Mouse (Mus musculus): ENCODE measurements around the gene Spef1. TPM values are rescaled to one million over a fixed set of nuclear protein-coding genes. Genes with fewer than 3 reads are reported as not detected.
A peak's percentile ranks its signal among the peaks of the same experiment; 100 is the strongest.

Gene Spef1
- polyA plus RNA-seq, 1 experiment from 2014 or later = 2.4 TPM

- Histone ChIP-seq H3K9ac (ENCODE audit: low read length) (no peak overlapping the region), H3K36me3 (ENCODE audit: control insufficient read depth, insufficient read depth, low read length) (0 out of 2 replicates have a peak, but pooled peaks cover 6% of the 10 kb centered on the region), H3K27ac (replicated peaks in 1 of 2; ENCODE audit: control insufficient read depth in 1 of 2, insufficient read depth in 1 of 2, low read depth in 2 of 2, low read length in 2 of 2) (no peak overlapping the region), H3K27me3 (ENCODE audit: control insufficient read depth, insufficient read depth, low read length) (no peaks in the 10 kb centered on the region), H3K9me3 (ENCODE audit: control insufficient read depth, low read length) (no peaks in the 10 kb centered on the region), H3K4me3 (ENCODE audit: control insufficient read depth in 1 of 2, insufficient read depth in 1 of 2, low read depth in 1 of 2, low read length in 2 of 2) (no peak overlapping the region), H3K4me1 (ENCODE audit: control insufficient read depth in 2 of 2, insufficient read depth in 2 of 2, low read length in 2 of 2) (peaks cover 11% of the 10 kb centered on the region in 2 experiments), H3K4me2 (ENCODE audit: low read length) (0 out of 2 replicates have a peak overlapping the region, but pooled peaks have one; percentile 11)
- 80% methylated on average over 6 of the region's 6 CpGs for WGBS
- no peak for ATAC-seq (ENCODE audit: insufficient number of reproducible peaks, insufficient read depth, low FRiP score, low read depth)
These were observed 16.8 kb upstream of the Spef1 start for GRCm38 (mm10) chr2:131203816-131204409.

GRCm38 (mm10) chr2:131201262-131201661 lies 14.2 kb upstream of the Spef1 start:
- ATAC-seq (ENCODE audit: insufficient number of reproducible peaks, insufficient read depth, low FRiP score, low read depth) = no peak
- no peak overlapping the region for H3K4me2 ChIP-seq (ENCODE audit: low read length)
- no peaks in the 10 kb centered on the region for H3K9me3 ChIP-seq (ENCODE audit: control insufficient read depth, low read length)
- H3K27ac ChIP-seq (replicated peaks in 1 of 2; ENCODE audit: control insufficient read depth in 1 of 2, insufficient read depth in 1 of 2, low read depth in 2 of 2, low read length in 2 of 2) = no peak overlapping the region
- H3K9ac ChIP-seq (ENCODE audit: low read length) = no peak overlapping the region
- H3K4me1 ChIP-seq (ENCODE audit: control insufficient read depth in 2 of 2, insufficient read depth in 2 of 2, low read length in 2 of 2) = peaks cover 11% of the 10 kb centered on the region in 2 experiments
- H3K27me3 ChIP-seq (ENCODE audit: control insufficient read depth, insufficient read depth, low read length) = no peaks in the 10 kb centered on the region
- WGBS = 80% methylated on average over 3 of the region's 3 CpGs
- H3K36me3 ChIP-seq (ENCODE audit: control insufficient read depth, insufficient read depth, low read length) = peaks cover 26% of the 10 kb centered on the region
- no peak overlapping the region for H3K4me3 ChIP-seq (ENCODE audit: control insufficient read depth in 1 of 2, insufficient read depth in 1 of 2, low read depth in 1 of 2, low read length in 2 of 2)

- Histone ChIP-seq H3K4me1 (ENCODE audit: control insufficient read depth in 2 of 2, insufficient read depth in 2 of 2, low read length in 2 of 2) (peaks cover 10 to 11% of the 10 kb centered on the region in 2 experiments), H3K4me3 (ENCODE audit: control insufficient read depth in 1 of 2, insufficient read depth in 1 of 2, low read depth in 1 of 2, low read length in 2 of 2) (no peak overlapping the region), H3K27ac (replicated peaks in 1 of 2; ENCODE audit: control insufficient read depth in 1 of 2, insufficient read depth in 1 of 2, low read depth in 2 of 2, low read length in 2 of 2) (no peak overlapping the region), H3K9me3 (ENCODE audit: control insufficient read depth, low read length) (no peaks in the 10 kb centered on the region), H3K36me3 (ENCODE audit: control insufficient read depth, insufficient read depth, low read length) (peaks cover 28% of the 10 kb centered on the region), H3K27me3 (ENCODE audit: control insufficient read depth, insufficient read depth, low read length) (no peaks in the 10 kb centered on the region), H3K9ac (ENCODE audit: low read length) (no peak overlapping the region), H3K4me2 (ENCODE audit: low read length) (no peak overlapping the region)
- WGBS = 76% methylated on average over 2 of the region's 2 CpGs
- ATAC-seq (ENCODE audit: insufficient number of reproducible peaks, insufficient read depth, low FRiP score, low read depth) = no peak
These were observed 13.6 kb upstream of the Spef1 start for GRCm38 (mm10) chr2:131200710-131201109.

- H3K9ac ChIP-seq (ENCODE audit: low read length) = no peak overlapping the region
- no peak for ATAC-seq (ENCODE audit: insufficient number of reproducible peaks, insufficient read depth, low FRiP score, low read depth)
- H3K9me3 ChIP-seq (ENCODE audit: control insufficient read depth, low read length) = no peaks in the 10 kb centered on the region
- H3K4me1 ChIP-seq (ENCODE audit: control insufficient read depth in 2 of 2, insufficient read depth in 2 of 2, low read length in 2 of 2) = no peaks in the 10 kb centered on the region
- H3K4me2 ChIP-seq (ENCODE audit: low read length) = no peak overlapping the region
- H3K27ac ChIP-seq (replicated peaks in 1 of 2; ENCODE audit: control insufficient read depth in 1 of 2, insufficient read depth in 1 of 2, low read depth in 2 of 2, low read length in 2 of 2) = no peak overlapping the region
- 90% methylated on average over 16 of the region's 16 CpGs for WGBS
- H3K36me3 ChIP-seq (ENCODE audit: control insufficient read depth, insufficient read depth, low read length) = peaks cover 66% of the 10 kb centered on the region
- H3K27me3 ChIP-seq (ENCODE audit: control insufficient read depth, insufficient read depth, low read length) = no peaks in the 10 kb centered on the region
- H3K4me3 ChIP-seq (ENCODE audit: control insufficient read depth in 1 of 2, insufficient read depth in 1 of 2, low read depth in 1 of 2, low read length in 2 of 2) = no peak overlapping the region
These were observed 9.7 kb upstream of the Spef1 start for GRCm38 (mm10) chr2:131196606-131197316.

GRCm38 (mm10) chr2:131191005-131191390 lies 3.9 kb upstream of the Spef1 start:
- no peak overlapping the region for H3K27ac ChIP-seq (replicated peaks in 1 of 2; ENCODE audit: control insufficient read depth in 1 of 2, insufficient read depth in 1 of 2, low read depth in 2 of 2, low read length in 2 of 2)
- H3K4me2 ChIP-seq (ENCODE audit: low read length) = no peak overlapping the region

GRCm38 (mm10) chr2:131190344-131191004 lies 3.4 kb upstream of the Spef1 start:
- Histone ChIP-seq H3K27me3 (ENCODE audit: control insufficient read depth, insufficient read depth, low read length) (no peaks in the 10 kb centered on the region), H3K36me3 (ENCODE audit: control insufficient read depth, insufficient read depth, low read length) (peaks cover 58% of the 10 kb centered on the region), H3K4me3 (ENCODE audit: control insufficient read depth in 1 of 2, insufficient read depth in 1 of 2, low read depth in 1 of 2, low read length in 2 of 2) (no peak overlapping the region), H3K9me3 (ENCODE audit: control insufficient read depth, low read length) (no peaks in the 10 kb centered on the region), H3K9ac (ENCODE audit: low read length) (no peak overlapping the region), H3K4me2 (ENCODE audit: low read length) (no peak overlapping the region), H3K4me1 (ENCODE audit: control insufficient read depth in 2 of 2, insufficient read depth in 2 of 2, low read length in 2 of 2) (peaks cover 13 to 19% of the 10 kb centered on the region in 2 experiments), H3K27ac (replicated peaks in 1 of 2; ENCODE audit: control insufficient read depth in 1 of 2, insufficient read depth in 1 of 2, low read depth in 2 of 2, low read length in 2 of 2) (no peak overlapping the region)
- no peak for ATAC-seq (ENCODE audit: insufficient number of reproducible peaks, insufficient read depth, low FRiP score, low read depth)
- WGBS = 63% methylated on average over 10 of the region's 10 CpGs

More at GRCm38 (mm10) chr2:131191005-131191390, 3.9 kb upstream of the Spef1 start:
- H3K9ac ChIP-seq (ENCODE audit: low read length) = no peak overlapping the region
- peaks cover 9 to 14% of the 10 kb centered on the region in 2 experiments for H3K4me1 ChIP-seq (ENCODE audit: control insufficient read depth in 2 of 2, insufficient read depth in 2 of 2, low read length in 2 of 2)
- H3K27me3 ChIP-seq (ENCODE audit: control insufficient read depth, insufficient read depth, low read length) = no peaks in the 10 kb centered on the region
- no peak overlapping the region for H3K4me3 ChIP-seq (ENCODE audit: control insufficient read depth in 1 of 2, insufficient read depth in 1 of 2, low read depth in 1 of 2, low read length in 2 of 2)
- H3K36me3 ChIP-seq (ENCODE audit: control insufficient read depth, insufficient read depth, low read length) = peaks cover 63% of the 10 kb centered on the region
- H3K9me3 ChIP-seq (ENCODE audit: control insufficient read depth, low read length) = no peaks in the 10 kb centered on the region
- 76% methylated on average over 6 of the region's 7 CpGs for WGBS
- no peak for ATAC-seq (ENCODE audit: insufficient number of reproducible peaks, insufficient read depth, low FRiP score, low read depth)

GRCm38 (mm10) chr2:131189521-131190309 lies 2.6 kb upstream of the Spef1 start:
- peaks cover 51% of the 10 kb centered on the region for H3K36me3 ChIP-seq (ENCODE audit: control insufficient read depth, insufficient read depth, low read length)
- no peak for ATAC-seq (ENCODE audit: insufficient number of reproducible peaks, insufficient read depth, low FRiP score, low read depth)
- no peaks in the 10 kb centered on the region for H3K9me3 ChIP-seq (ENCODE audit: control insufficient read depth, low read length)
- H3K4me2 ChIP-seq (ENCODE audit: low read length) = no peak overlapping the region
- 63% methylated on average over 5 of the region's 5 CpGs for WGBS
- peaks cover 13 to 20% of the 10 kb centered on the region in 2 experiments for H3K4me1 ChIP-seq (ENCODE audit: control insufficient read depth in 2 of 2, insufficient read depth in 2 of 2, low read length in 2 of 2)
- no peak overlapping the region for H3K4me3 ChIP-seq (ENCODE audit: control insufficient read depth in 1 of 2, insufficient read depth in 1 of 2, low read depth in 1 of 2, low read length in 2 of 2)
- H3K9ac ChIP-seq (ENCODE audit: low read length) = no peak overlapping the region
- no peaks in the 10 kb centered on the region for H3K27me3 ChIP-seq (ENCODE audit: control insufficient read depth, insufficient read depth, low read length)
- no peak overlapping the region for H3K27ac ChIP-seq (replicated peaks in 1 of 2; ENCODE audit: control insufficient read depth in 1 of 2, insufficient read depth in 1 of 2, low read depth in 2 of 2, low read length in 2 of 2)
